Mouse (Mus musculus): ENCODE measurements around the gene Prpf4.

Prpf4 gene

DNA sequence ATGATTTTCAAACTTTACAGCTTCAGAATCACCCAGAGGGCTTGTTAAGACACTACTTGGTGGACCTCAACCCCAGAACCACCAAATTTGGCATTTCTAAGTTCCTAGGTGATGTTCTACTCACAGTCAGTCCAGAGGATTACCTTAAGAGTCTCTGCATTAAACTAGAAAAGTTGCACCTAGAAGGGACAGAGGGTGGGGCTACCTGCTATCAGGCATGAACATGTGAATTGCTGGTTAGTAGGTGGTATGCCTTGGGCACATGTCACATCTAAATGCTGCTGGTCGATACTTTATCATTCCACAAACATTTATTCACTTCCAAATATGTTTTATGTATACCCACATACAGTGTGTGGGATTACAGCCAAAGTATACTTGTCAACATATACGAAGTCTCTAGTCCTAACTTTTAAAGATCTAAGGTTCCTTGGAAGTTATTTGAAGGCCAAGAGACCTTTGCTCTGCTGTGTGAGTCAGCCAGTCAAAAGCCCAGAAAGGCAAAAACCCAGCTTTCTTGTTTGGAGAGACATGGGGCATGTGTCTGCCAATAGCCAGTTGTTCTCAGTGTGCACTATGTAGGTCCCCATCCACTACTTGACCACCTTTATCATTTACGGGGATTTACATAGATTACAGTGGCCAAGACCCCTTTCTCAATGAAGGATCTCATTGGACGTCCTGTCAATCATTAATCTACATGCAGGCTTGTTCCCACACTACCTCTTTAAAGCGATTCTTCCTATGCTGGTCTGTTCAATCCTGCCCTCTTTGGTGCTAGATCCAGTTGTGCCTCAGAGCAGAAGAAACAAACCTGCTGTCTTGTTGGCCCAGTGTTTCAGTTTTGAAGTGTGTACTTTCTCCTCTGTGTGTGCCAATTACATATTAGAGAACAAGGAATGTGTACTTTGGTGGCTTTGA is 18.7 kb upstream of the Prpf4 start:
- peak in 1 of 2 experiments; percentile 13 for DNase-seq

DNA sequence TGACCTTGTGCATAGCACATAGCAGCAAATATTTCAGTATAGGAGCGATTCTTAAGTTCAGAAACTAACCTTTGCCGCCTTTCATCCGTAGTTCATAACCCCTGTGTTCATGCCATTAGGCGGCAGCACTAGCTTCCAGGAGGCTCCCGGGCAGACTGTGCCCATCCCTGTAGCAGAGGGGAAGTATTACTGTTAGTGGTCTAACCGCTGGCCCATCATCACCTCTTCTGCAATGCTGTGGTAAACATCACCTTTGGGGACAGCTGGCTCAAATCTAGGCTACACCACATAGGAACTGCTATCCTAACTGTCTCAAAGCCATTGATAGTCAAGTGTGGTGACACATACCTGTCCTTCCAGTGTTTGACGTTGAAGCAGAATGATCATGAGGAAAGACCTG is 16.7 kb upstream of the Prpf4 start:
- peak; percentile 10 to 12 for DNase-seq

DNA sequence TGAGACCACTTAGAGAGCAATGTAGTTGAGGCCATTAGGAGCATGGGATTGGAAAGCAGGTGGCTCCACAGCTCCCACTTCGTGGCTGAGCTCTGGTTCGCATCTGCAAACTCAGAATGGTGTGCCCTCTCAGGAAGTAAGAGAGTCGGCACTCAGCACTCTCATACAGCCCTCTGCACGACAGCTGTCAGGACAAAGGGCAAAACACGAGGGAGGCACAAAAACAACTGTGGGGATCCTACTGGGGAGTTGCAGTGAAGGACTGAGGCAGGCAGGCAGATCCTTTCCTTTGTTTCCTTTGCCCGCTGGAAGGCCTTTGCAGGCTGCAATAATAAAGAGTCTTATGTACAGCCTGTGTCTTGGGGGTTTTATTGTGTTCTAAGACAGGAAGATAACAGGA is 15.1 kb upstream of the Prpf4 start:
- no peak for DNase-seq

DNA sequence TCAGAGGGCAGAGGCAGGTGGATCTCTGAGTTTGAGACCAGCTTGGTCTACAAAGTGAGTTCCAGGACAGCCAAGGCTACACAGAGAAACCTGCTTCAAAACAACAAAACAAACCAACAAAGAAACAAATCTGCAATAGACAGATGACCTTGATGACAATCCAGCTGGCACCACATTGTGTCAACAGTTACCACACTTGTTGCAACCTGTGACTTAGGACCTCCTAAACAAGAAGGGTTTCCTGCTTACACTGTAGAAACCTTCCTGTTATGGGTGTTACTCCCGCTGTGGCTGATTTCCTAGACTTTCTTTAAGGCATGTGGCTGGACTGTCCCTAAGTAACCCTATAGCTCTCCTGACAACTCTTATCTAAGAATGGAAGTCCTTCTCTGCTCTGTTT is 12.8 kb upstream of the Prpf4 start:
- DNase-seq: peak in 1 of 2 experiments; percentile 15

DNA sequence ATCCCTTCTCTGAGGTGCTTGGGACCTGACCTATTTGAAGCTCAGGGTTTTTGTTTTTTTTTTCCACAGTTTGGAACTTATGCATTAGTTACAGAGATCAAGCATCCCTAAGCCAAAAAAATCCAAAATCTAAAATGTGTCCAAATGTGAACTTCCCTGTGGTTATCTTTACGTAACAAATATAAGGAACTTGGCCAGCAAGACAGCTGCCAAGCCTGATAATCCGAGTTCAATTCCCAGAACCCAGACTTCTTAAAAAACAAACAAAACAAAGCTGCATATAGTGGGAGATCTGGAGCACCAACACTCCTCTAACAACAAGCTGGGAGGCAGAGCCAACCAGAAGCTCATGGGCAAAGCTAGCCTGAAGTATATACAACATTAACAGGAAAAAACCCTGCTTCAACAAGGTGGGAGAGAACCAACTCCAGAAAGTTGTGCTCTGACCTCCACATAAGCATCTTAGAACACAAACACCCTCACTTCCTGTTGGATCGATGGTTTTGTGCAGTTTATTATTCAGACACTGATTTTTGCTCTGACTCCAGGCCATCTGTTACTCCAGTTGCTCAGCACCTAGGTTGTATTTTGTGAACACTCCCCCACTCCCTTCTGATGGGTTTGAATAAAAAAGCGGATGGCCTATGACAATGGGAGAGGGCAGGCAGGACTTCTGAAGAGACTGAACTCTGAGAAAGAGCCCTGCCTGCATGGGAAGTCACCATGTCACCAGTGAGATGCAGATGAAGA is 10.8 kb upstream of the Prpf4 start:
- DNase-seq: no peak

DNA sequence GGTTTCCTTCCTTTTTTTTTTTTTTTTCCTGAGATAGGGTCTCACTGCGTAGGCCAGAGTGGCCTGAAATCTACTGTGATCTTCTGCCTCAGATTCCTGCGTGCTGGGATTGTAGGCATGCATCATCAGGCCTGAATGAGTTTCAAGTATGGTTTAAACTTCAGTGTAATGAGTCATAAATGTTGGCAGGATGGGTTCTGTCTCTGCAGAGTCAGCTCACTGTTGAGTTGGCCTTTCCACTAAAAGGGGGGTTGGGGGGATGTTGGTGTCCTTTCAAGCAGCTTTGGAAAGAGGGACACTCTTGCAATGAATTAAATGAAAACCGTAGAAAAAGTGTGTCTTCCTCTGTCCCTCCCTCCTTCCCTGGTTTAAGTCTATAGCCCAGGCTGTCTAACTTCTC is 9.6 kb upstream of the Prpf4 start:
- DNase-seq: no peak

DNA sequence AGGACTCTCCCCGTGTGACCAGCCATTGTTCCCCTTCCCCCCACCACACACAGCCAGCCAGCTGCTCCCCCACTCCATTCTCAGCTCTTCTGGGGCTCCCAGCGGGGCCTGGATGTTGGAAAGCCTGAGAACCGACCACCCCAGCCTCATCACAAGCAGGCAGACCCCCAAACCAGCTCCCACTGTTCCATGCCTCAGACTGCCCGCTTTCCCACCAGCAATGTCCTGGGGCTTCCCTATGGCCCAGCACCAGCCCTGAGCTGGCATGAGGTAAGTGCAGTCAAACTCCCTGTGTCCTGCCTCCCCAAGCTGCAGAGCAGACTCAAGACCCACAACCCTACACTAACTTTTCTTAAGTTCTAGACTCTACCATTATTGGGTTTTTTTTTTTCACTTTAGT is 2.5 kb upstream of the Prpf4 start:
- no peak for DNase-seq

DNA sequence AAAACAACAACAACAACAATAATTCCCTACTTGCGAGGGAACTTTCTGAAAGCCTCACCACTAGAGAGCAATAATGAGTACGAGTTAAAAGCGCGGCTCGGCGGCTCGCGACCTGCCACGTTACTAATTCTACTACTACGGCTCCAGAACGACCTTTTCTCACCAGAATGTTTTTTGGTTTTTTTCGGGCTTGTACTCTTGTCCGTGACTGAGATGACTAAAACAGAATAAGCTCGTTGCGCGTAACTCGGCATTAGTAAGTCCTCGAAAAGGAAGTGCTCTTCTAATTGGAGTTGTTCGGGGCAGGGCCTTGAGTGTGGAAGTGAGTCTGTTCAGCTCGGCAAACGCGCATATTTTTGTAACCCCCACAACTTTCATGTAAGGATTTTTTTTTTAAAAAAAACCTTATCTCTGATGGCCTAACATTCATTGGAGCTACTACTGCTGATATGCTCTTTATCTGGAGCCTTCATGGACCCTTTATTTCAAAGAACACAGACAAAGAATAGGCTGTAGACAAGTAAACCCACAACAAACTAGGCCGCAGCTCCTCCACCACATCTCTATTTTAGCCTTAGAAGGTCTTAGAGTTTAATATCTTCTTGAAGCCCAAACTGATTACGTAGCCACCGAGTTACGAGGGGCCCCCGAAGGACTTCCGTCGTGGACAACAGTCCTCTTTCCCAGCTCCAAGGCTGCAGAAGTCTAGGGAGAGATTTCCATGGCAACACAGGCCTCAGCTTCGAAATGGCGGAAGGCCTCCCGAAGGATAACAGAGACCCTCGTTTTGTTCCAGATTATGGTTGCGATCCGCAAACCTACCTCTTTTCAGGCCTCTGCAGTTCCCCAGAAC is 641 bp upstream of the Prpf4 start:
- peak; percentile 52 to 61 for DNase-seq

DNA sequence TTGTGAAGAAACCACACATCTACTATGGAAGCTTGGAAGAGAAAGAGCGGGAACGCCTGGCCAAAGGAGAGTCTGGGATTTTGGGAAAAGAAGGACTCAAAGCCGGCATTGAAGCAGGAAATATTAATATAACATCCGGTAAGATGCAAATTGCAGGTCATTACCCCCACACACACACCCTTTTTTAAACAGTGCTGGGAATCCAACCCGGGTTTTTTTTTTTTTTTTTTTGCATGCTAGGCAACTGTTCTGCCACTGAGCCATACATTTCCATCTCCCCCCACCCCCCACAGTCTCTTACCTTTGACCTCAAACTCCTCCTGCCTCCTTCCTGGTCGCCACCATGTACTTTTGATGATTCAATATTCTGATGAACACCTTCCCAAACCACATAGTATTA is 1.0 kb downstream of the Prpf4 start:
- DNase-seq: no peak

DNA sequence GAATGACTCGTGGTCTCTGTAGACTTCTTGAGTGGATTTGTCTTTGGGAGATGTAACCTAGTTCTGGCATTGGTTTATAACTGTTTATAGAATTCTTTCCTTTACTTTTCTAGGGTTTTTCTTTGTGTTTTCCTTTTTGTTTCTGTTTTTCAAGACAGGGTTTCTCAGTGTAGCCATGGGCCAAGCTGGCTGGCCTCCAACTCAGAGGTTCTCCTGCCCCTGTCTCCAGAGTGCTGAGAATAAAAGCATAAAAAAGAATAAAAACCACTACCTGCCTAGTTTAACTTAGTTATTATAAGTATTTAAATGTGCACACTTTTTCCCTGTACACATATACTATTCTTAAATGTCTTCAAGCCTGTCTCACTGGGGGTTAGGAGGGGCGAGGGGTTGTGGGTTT is 1.7 kb downstream of the Prpf4 start:
- DNase-seq: no peak

DNA sequence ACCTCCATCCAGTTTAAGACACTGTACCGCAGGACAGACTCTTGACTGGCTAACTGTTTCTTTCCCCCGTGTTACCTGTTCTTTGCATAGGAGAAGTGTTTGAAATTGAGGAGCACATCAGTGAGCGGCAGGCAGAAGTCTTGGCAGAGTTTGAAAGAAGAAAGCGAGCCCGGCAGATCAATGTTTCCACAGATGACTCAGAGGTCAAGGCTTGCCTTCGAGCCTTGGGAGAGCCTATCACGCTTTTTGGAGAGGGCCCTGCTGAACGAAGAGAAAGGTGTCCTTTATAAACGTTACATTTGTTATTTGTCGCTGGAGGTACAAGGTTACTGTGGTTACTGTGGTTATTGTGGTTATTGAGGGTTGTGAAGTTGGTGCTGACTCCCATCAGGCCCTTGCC is 3.0 kb downstream of the Prpf4 start:
- DNase-seq: no peak

DNA sequence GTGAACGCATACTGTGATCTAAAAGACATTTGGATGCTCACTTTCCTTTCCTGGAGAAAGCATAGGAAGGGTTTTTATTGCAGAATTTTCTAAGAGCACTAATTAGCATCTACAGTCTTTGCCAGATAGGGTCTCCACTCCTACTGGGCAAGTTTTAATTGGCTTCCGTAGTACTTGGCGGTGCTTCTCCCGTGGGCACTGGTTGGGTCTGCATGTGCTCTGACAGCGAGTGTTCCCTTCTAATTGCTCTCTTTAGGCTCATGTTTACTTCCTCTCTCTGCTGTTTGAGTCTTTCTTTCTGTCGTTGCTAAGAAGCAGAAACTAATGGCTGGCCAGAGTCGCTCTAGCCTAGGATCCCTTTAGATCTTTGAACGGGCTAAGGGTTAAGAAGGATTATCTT is 9.9 kb downstream of the Prpf4 start:
- DNase-seq: no peak

DNA sequence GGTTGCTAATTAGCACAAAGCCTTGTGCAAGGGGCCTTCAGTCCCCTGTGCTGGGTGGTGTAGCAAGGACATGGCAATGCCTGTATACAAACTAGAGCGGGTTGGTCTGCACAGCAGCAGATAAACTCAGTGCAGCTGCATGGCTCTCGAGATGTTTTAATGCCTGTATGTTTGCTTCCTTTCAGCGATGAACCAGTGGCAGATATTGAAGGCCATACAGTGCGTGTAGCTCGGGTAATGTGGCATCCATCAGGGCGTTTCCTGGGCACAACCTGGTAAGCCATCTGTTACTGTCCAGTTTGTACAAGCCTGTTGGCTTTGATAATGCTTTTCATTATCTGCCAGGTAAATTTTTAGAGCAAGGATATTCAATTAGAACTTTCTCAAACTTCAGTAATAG is 10.5 kb downstream of the Prpf4 start:
- no peak for DNase-seq

DNA sequence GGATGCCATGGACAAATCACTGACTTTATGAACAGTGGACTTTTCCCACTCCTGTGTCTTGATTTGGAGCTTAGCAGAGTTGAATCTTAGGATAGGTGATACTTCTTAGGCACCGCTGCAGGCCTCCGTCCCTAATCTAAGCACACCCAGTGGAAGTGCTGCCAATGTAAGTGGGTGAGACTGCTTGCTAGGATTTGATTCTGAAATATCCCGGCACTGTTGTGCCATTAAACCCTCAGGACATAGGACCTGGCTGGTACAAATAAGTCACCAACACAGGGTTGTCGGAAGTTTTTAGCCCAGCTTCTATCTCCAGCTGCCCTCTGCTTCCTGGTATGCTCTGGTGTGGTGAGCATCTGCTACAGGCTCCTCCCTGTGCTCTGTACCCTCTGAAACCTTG is 17.3 kb downstream of the Prpf4 start:
- no peak for DNase-seq

DNA sequence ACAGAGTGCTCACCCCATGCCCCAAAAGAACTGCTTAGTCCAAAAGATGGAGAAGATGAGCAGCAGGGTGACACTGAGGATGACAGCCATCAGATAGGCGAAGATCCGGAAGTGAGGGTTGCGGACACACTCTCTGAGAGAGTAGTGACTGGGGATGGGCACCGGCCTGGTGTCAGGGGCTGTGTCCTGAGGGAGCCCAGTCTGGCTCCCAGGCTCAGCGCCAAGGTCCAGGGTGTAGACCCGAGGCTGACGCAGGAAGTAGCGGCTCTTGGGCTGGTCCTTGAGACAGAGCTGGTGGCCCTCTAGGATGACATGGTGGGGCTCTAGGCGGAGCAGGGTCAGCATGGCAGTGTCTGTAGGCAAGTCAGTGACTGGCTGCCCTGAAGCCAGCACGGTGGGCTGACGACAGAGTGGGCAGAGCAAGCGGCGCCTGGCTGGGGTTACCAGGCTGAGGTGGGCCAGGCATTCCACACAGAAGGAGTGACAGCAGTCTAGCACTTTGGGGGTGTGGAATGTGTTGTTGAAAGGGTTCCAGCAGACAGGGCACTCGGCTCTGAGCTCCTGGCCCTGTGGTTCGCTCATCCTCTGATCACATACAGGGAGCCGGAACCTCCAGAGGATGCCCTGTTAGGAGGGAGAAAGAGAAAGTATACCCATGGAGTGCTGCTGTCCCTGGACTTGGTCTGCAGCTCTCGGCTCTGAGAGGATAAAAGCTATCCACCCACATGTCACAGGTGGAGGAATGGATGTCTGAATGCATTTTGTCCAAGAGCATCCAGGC is 19.6 kb downstream of the Prpf4 start:
- no peak for DNase-seq

DNA sequence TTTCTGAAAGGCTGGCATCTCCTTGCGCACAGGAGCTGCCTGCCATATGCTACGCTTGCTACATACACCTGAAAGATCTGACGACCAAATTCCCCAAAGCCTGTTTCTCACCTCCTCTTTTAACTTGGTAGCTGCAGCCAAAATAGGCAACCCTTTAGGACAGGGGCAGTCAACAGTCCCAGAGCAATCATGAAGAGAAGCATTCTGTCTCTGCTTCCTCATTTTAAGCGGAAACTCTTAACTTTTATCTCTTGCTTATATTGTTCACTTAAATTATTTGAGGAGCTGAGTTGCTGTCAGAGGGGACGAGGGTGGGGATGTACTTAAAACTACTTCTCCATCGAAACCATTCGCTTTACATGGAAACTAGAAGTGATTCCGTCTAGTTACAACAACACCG is 21.0 kb downstream of the Prpf4 start:
- DNase-seq: no peak

DNA sequence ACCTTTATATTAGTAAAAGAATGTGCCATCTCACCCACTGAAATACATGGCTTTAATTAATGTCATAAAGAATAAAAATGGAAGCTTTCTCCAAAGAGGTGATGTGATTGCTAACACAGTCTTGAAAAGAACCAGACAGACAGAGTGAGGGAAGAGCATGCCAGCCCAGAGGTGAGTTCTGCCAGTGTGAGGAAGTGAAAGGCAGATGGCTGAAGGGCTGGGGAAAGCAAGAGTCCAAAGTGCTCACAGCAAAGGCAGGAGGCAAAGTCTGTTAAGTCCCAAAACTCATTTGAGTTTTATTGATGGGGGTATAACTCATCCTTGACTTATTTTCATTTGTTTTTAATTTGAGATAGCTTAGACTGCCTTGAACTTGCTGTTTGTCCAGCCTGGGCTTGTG is 22.1 kb downstream of the Prpf4 start:
- no peak for DNase-seq

DNA sequence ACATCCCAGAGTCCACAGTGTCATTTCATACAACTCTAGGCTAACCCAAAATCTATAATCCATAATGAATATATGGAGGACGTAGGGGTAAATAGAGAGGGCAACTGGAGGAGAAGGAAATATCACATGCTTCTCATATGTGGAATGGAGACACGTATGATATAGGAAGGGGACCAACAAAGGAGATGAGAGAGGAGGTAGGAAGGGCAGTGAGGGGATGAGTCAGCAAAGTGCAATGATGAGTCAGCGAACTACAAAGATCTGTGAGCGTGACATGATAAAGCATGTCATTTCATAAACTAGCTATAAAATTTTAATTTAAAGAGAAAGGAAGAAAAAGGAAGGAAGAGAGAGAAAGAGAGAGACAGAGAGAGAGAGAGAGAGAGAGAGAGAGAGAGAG is 22.9 kb downstream of the Prpf4 start:
- no peak for DNase-seq

DNA sequence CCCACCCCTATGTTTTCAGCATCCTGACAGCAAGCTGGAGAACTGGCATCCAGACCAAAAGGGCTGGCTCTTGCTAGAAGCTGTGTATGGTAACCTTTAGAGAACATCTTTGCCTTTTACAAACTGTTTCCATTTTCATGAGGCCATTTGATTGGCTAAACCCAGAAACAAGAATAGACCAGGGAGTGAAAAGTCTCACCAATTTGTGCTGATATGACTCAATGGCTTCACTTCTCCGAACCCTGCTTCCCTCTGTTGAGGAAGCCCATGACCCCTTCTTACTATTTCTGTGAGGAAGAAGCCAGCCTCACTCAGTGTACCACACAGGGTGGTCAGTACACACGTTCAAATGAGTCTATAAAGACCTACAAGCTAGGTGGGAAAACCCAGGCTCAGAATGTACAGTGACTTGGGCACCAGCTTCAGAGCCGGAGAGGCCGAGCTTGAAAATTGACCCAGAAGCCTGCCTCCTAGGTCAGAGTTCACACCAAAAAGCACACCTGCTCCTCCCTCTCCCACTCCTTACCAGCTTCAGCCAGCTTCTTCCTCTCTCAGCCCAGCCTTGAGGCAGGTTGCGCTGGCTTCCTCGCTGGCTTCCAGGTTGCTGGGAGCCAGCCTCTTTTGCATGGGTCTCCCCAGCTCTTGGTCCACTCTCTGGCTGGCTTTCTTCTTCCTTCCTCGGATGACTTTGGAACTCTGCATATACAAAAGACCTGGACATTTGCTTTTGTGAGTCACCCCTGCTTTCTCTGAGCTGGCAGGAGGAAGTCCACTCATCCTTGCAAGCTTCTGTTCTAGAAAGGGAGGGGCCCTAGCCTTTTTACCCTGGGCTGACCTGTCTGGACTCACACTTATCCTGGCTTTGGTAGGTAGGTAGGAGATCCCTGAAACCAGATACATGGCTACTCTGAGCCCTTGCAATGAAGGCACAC is 25.6 kb downstream of the Prpf4 start:
- no peak for DNase-seq

DNA sequence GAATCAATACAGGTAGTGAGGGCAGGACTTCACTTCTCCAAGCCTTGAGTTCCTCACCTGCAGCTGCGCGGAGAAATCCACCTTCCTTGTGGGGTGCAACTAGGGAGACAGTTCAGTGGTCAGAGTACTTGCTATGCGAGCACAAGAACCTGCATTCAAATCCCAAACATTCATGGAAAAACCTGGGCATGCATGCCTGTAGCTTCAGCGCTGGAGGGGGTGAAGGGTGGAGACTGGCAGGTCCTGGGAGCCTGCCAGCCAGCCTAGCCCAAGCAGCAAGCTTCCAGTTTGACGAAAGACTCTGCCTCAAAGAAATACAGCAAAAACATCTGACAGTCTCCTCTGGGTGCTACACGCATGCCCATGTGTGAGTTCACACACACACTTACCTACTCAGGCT is 26.5 kb downstream of the Prpf4 start, which contains the start of gene Rnf183:
TSS of gene Rnf183 (minus strand) at position 172 of the 400 bp plus-strand sequence.
- no peak for DNase-seq

DNA sequence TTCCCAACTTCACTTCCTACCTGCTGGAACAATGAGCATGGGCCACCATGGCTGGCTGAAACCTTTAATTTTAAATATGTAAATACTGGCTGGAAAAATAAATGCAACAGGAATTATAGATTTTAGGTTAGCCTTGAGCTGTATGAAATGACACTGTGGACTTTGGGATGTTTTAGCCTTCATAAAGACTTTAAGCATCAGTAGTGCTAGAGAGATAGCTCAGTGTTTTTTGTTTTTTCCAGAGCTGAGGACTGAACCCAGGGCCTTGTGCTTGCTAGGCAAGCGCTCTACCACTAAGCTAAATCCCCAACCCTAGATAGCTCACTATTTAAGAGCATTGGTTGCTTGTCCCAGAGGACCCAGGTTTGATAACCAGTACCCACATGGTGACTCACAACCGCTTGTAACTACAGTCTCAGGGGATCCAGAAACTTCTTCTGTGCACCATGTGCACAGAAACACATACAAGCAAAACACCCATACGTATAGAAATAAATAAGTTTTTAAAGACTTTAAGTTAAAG is 28.7 kb downstream of the Prpf4 start:
- DNase-seq: no peak
